Mouse (Mus musculus) adrenal gland, adult 2 months (tissue): ENCODE measurements around the gene Ciz1. TPM values are rescaled to one million over a fixed set of nuclear protein-coding genes. Genes with fewer than 3 reads are reported as not detected.

Experiments used
- DNase-seq: peaks from one replicate; pipeline ENCODE4 v3.0.0; 2021
- polyA plus RNA-seq: library from polyadenylated mRNA; depleted of rRNA; stranded (reverse); fragments of >200 nt; gene quantifications from 2 replicates; pipeline ENCODE4 v1.2.3, GENCODE M21; 2012
- total RNA-seq, 2 experiments: library from RNA; stranded (reverse); gene quantifications; 2 replicates each; pipeline ENCODE4 v1.2.3; 2021

Ciz1 gene
- total and polyA plus RNA-seq, 3 experiments, result 54.0 to 303 (median 94.0) TPM

GRCm38 (mm10) chr2:32319586-32320580 lies 32.2 kb upstream of the Ciz1 start:
- no peak for DNase-seq

- DNase-seq, result no peak
Measured at GRCm38 (mm10) chr2:32320721-32321120, 31.4 kb upstream of the Ciz1 start.

- DNase-seq, result no peak
Measured at GRCm38 (mm10) chr2:32321591-32322298, 30.4 kb upstream of the Ciz1 start.

GRCm38 (mm10) chr2:32322754-32323741 lies 29.1 kb upstream of the Ciz1 start:
- no peak for DNase-seq

- DNase-seq, result no peak
Measured at GRCm38 (mm10) chr2:32324322-32324721, 27.8 kb upstream of the Ciz1 start.

GRCm38 (mm10) chr2:32325342-32325741 lies 26.8 kb upstream of the Ciz1 start:
- peak; percentile 47 for DNase-seq

- no peak for DNase-seq
Measured at GRCm38 (mm10) chr2:32327200-32327599, 24.9 kb upstream of the Ciz1 start.

GRCm38 (mm10) chr2:32328911-32329460 lies 23.1 kb upstream of the Ciz1 start:
- no peak for DNase-seq

GRCm38 (mm10) chr2:32329531-32329930 lies 22.6 kb upstream of the Ciz1 start:
- no peak for DNase-seq

- no peak for DNase-seq
Measured at GRCm38 (mm10) chr2:32332159-32332558, 20.0 kb upstream of the Ciz1 start.

- DNase-seq, result no peak
Measured at GRCm38 (mm10) chr2:32335888-32336287, 16.2 kb upstream of the Ciz1 start.

- no peak for DNase-seq
Measured at GRCm38 (mm10) chr2:32339912-32340642, 12.1 kb upstream of the Ciz1 start.

GRCm38 (mm10) chr2:32340836-32341633 lies 11.1 kb upstream of the Ciz1 start:
- no peak for DNase-seq

- no peak for DNase-seq
Measured at GRCm38 (mm10) chr2:32341634-32341939, 10.5 kb upstream of the Ciz1 start.

GRCm38 (mm10) chr2:32342039-32342438 lies 10.1 kb upstream of the Ciz1 start:
- DNase-seq, result no peak

- DNase-seq, result peak; percentile 50
Measured at GRCm38 (mm10) chr2:32342539-32343350, 9.4 kb upstream of the Ciz1 start.

GRCm38 (mm10) chr2:32343351-32343671 lies 8.8 kb upstream of the Ciz1 start:
- DNase-seq, result no peak

GRCm38 (mm10) chr2:32344056-32344455 lies 8.1 kb upstream of the Ciz1 start:
- DNase-seq, result no peak

- no peak for DNase-seq
Measured at GRCm38 (mm10) chr2:32344598-32345321, 7.4 kb upstream of the Ciz1 start.
